Mouse (Mus musculus): ENCODE results near the gene Gm49342. TPM values are rescaled to one million over a fixed set of nuclear protein-coding genes. Genes with fewer than 3 reads are reported as not detected.
"Not testable (repeated sequence)": the region's sequence is repeated elsewhere in the genome, so short reads cannot be mapped to it uniquely, and the experiment has no call there.

Gm49342 gene
- total and polyA plus RNA-seq, 2 experiments from 2014 or later = 13.1 TPM; not detected in 1

DNA sequence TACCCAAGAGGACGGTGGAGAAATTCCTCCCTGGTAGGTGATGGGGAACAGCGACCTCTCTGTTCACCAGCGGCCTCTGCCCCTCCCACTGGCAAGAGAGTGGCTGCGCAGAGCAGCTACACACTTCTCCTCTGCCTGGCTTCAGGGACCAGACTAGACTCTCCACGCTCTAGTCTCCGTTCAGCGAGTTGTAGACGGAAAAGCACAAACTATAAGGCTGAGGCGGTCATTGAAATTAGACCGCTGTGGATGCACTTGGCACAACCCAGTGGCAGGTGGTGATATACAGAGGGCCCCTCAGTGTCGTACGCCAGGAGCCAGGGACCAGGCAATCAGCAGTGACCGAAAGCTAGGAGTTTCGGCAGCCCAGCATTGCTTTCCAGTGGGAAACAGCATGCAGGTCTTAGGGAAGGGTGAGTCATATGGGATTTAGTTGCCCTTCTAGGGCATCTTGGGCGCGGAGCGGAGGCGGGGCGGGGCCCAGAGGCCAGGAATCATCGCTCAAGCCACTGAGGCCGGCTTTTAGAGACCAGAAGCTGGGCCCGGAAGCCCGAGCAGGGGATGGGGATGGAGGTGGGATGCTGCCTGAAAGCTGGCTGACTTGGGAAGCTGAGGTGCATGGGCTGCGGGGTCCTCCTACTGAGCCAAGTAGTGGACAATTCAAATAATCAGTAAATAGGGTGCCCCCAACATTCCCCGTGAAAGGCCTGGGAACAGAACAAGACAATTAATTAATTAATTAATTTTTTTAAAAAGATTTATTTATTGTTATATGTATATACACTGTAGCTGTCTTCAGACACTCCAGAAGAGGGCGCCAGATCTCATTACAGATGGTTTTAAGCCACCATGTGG is 40.1 kb upstream of the Gm49342 start:
- no peaks in the 10 kb centered on the region for H3K27me3 ChIP-seq (ENCODE audit: insufficient read depth, low read length)
- no peaks in the 10 kb centered on the region for H3K36me3 ChIP-seq (ENCODE audit: insufficient read depth)
- peak; percentile 88 for ATAC-seq
- H3K4me1 ChIP-seq (ENCODE audit: insufficient read depth) = no peaks in the 10 kb centered on the region
- peak overlapping the region; percentile 55 for H3K4me2 ChIP-seq (ENCODE audit: low read depth)
- DNase-seq = peak; percentile 68
- no peak overlapping the region for H3K27ac ChIP-seq (ENCODE audit: low read depth, low read length)
- H3K9me3 ChIP-seq (ENCODE audit: low read length) = no peaks in the 10 kb centered on the region
- WGBS = 4% methylated on average over 26 of the region's 26 CpGs
- peak overlapping the region; percentile 32 for H3K4me3 ChIP-seq (ENCODE audit: low read depth, low read length)
- TF ChIP-seq CTCF (IDR thresholded peaks at IDR 0.05; ENCODE audit: low read depth) = peak; percentile 57
- peak overlapping the region; percentile 26 for H3K9ac ChIP-seq

DNA sequence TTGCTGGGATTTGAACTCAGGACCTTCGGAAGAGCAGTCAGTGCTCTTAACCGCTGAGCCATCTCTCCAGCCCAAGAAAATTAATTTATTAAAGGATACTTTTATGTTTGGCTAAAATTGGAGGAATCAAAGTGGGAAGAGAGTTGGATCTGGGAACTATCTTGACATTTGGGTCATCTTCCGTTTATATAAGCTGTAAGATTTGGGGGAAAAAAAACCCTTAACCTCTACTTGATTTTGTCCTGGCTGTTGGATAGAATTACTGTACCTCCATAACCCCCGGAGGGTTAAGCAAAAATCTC is 39.5 kb upstream of the Gm49342 start:
- Histone ChIP-seq H3K9me3 (ENCODE audit: low read length) (no peaks in the 10 kb centered on the region), H3K27ac (ENCODE audit: low read depth, low read length) (no peak overlapping the region), H3K36me3 (ENCODE audit: insufficient read depth) (no peaks in the 10 kb centered on the region), H3K4me3 (ENCODE audit: low read depth, low read length) (no peak overlapping the region), H3K27me3 (ENCODE audit: insufficient read depth, low read length) (no peaks in the 10 kb centered on the region), H3K4me2 (ENCODE audit: low read depth) (no peak overlapping the region), H3K9ac (no peak overlapping the region), H3K4me1 (ENCODE audit: insufficient read depth) (no peaks in the 10 kb centered on the region)
- TF ChIP-seq CTCF (IDR thresholded peaks at IDR 0.05; ENCODE audit: low read depth) = no peak
- 86% methylated on average over 4 of the region's 4 CpGs for WGBS
- ATAC-seq (no peak), DNase-seq (no peak)

DNA sequence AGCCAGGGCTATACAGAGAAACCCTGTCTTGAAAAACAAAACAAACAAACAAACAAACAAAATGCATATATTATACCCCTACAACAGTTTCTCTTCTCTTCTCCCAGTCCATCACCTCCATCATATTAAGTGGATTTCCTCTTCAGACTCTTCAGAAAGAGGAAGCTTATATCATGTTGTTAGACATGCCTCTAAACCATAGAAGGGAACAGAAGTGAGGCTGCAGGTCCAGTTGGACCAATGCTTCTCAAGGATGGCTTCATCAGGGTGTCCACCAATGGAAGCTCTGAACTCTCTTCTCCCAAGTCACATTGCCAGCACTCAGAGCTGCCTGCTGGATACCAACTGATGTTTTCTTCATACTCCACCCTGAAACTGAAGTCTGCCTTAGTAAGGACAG is 39.0 kb upstream of the Gm49342 start:
- not testable (repeated sequence) for ATAC-seq; H3K4me1 ChIP-seq (ENCODE audit: insufficient read depth)

DNA sequence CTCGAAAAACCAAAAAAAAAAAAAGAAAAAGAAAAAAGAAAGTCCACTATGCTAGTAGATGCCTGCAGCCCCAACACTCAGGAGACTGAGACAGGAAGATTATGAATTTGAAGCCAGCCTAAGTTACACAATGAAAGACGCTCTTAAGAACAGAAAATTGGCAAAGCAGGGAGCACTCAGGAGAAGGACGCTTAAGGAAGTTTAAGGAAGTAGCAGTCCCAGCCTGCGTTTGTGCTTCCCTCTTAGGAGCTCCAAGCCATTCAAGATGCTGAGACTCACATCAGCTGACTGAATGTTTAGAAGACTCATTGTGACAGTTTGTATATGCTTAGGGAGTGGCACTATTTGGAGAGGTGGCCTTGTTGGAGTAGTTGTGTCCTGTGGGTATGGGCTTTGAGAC is 36.2 kb upstream of the Gm49342 start:
- H3K4me3 ChIP-seq (ENCODE audit: low read depth, low read length) = no peak overlapping the region
- H3K9ac ChIP-seq = no peak overlapping the region
- no peaks in the 10 kb centered on the region for H3K9me3 ChIP-seq (ENCODE audit: low read length)
- H3K27ac ChIP-seq (ENCODE audit: low read depth, low read length) = no peak overlapping the region
- H3K36me3 ChIP-seq (ENCODE audit: insufficient read depth) = peaks cover 8% of the 10 kb centered on the region; the same call in 1 of the 2 replicates
- H3K4me1 ChIP-seq (ENCODE audit: insufficient read depth) = no peaks in the 10 kb centered on the region
- TF ChIP-seq CTCF (IDR thresholded peaks at IDR 0.05; ENCODE audit: low read depth) = no peak
- 83% methylated on average over 4 of the region's 4 CpGs for WGBS
- H3K4me2 ChIP-seq (ENCODE audit: low read depth) = no peak overlapping the region
- ATAC-seq = no peak
- no peaks in the 10 kb centered on the region for H3K27me3 ChIP-seq (ENCODE audit: insufficient read depth, low read length)
- DNase-seq = no peak

More for the DNA sequence above, 39.0 kb upstream of the Gm49342 start:
- not testable (repeated sequence) for H3K27ac ChIP-seq (ENCODE audit: low read depth, low read length); H3K9ac ChIP-seq; H3K4me3 ChIP-seq (ENCODE audit: low read depth, low read length); DNase-seq; H3K4me2 ChIP-seq (ENCODE audit: low read depth); H3K27me3 ChIP-seq (ENCODE audit: insufficient read depth, low read length); H3K9me3 ChIP-seq (ENCODE audit: low read length); H3K36me3 ChIP-seq (ENCODE audit: insufficient read depth)

DNA sequence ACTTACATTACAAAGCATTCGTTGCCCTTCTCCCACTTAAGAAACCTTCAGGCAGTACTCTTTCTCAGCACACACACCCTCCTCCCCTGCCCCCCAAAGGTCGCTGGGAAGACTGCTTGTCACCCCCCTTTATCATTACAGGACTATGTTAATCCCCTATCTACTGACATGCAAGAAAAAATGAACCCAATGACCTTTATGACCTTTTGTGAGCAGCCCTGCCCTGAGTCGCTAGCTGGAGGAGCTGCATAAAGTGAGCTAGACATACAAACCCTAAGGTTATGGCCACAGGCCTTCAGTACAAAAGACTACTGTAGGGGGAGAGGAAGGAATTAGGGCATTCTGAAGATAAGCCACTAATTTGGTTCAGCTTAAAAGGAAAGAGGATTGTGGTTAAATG is 33.0 kb upstream of the Gm49342 start:
- 54% methylated on average over 3 of the region's 3 CpGs for WGBS
- TF ChIP-seq CTCF (IDR thresholded peaks at IDR 0.05; ENCODE audit: low read depth) = no peak

DNA sequence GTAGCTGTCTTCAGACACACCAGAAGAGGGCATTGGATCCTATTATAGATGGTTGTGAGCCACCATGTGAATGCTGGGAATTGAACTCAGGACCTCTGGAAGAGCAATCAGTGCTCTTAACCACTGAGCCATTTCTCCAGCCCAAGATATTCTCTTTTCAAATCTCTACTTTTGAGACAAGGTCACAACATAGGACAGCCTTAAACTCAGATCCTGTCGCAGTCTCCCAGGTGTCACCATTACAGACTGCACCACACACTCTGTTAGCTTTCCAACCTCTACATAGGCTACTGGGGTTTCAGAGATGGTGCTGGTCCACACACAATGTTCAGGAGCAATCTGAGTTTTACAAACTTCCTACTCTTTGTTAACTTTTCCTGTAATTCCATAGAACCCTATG is 20.9 kb upstream of the Gm49342 start:
- H3K27ac ChIP-seq (ENCODE audit: low read depth, low read length); DNase-seq; H3K27me3 ChIP-seq (ENCODE audit: insufficient read depth, low read length); H3K9me3 ChIP-seq (ENCODE audit: low read length); ATAC-seq: not testable (repeated sequence)
- Histone ChIP-seq H3K36me3 (ENCODE audit: insufficient read depth) (peaks cover 30% of the 10 kb centered on the region), H3K9ac (0 out of 2 replicates have a peak overlapping the region, but pooled peaks have one; percentile 62), H3K4me2 (ENCODE audit: low read depth) (peak overlapping the region; percentile 84), H3K4me3 (ENCODE audit: low read depth, low read length) (peak overlapping the region; percentile 70; the same call in 1 of the 2 replicates), H3K4me1 (ENCODE audit: insufficient read depth) (peaks cover 12% of the 10 kb centered on the region; the same call in 1 of the 2 replicates)
- 71% methylated on average over 1 of the region's 1 CpGs for WGBS

More for the DNA sequence above, 33.0 kb upstream of the Gm49342 start:
- Histone ChIP-seq H3K36me3 (ENCODE audit: insufficient read depth) (peaks cover 34% of the 10 kb centered on the region), H3K4me3 (ENCODE audit: low read depth, low read length) (no peak overlapping the region), H3K9me3 (ENCODE audit: low read length) (no peaks in the 10 kb centered on the region), H3K27me3 (ENCODE audit: insufficient read depth, low read length) (no peaks in the 10 kb centered on the region), H3K27ac (ENCODE audit: low read depth, low read length) (no peak overlapping the region), H3K4me2 (ENCODE audit: low read depth) (no peak overlapping the region), H3K4me1 (ENCODE audit: insufficient read depth) (no peaks in the 10 kb centered on the region), H3K9ac (no peak overlapping the region)
- ATAC-seq = no peak
- no peak for DNase-seq

DNA sequence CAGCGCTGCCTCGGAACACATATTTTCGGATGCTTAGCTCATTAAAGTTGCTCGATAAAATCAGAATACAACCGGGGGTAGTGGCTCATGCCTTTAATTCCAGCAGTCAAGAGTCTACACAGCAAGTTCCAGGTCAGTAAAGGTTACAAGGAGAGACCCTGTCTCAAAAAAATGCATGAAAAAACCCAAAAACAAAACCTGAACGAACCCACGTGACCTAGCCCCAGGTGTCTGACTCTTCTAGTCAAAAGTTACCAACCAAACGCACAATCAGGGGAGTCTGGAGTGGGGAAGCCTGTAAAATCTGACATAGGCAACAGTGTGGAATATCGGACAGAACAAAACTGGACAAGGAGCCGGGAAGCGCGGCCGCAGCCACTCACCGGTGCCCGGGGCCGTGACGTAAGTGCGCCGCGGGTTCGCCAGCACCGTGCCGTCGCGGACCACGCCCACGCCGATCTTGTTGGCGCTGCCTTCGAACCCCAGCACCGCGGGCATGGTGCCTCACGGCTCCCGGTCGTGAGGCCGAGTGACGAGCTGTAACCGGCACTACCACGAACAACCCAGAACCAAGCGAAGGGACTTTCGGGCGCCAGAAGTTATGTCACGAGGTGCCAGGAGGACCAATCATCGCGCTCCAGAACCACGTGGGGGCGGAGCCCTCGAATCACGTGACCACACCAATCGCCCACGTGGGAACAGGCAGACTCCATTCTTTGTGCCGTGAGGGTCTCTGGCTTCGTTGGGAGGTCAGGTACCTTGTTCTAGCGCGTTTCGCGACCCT is 19.8 kb upstream of the Gm49342 start, which contains the start of the genes Osgep and Apex1:
TSS of gene Osgep (minus strand) at position 613 of the 784 bp plus-strand sequence.
TSS of gene Apex1 (plus strand) at position 688 of the 784 bp plus-strand sequence.
- no peaks in the 10 kb centered on the region for H3K27me3 ChIP-seq (ENCODE audit: insufficient read depth, low read length)
- H3K27ac ChIP-seq (ENCODE audit: low read depth, low read length) = peak within 1 kb of the TSS; percentile 83
- peak within 1 kb of the TSS; percentile 70 for H3K4me3 ChIP-seq (ENCODE audit: low read depth, low read length)
- peaks cover 27% of the 10 kb centered on the region for H3K36me3 ChIP-seq (ENCODE audit: insufficient read depth)
- peaks cover 15% of the 10 kb centered on the region for H3K4me1 ChIP-seq (ENCODE audit: insufficient read depth)
- 0 out of 2 replicates have a peak, but pooled peaks have one; percentile 4 for TF ChIP-seq CTCF (IDR thresholded peaks at IDR 0.05; ENCODE audit: low read depth)
- DNase-seq (peak; percentile 99), ATAC-seq (peak; percentile 97)
- peak within 1 kb of the TSS; percentile 84 for H3K4me2 ChIP-seq (ENCODE audit: low read depth)
- WGBS = under 1% methylated on average over 57 of the region's 57 CpGs
- no peaks in the 10 kb centered on the region for H3K9me3 ChIP-seq (ENCODE audit: low read length)
- H3K9ac ChIP-seq = peak within 1 kb of the TSS; percentile 62

Measured in forebrain, postnatal 0 days (tissue).